Mouse (Mus musculus): ENCODE measurements at regions not wholly inside any gene's neighbourhood (a gene's known extent, or its start where the extent isn't known, plus 50 kb on each side); places are given as distances from the start of the nearest gene placed in this dataset.

- TF ChIP-seq POLR2A (IDR thresholded peaks at IDR 0.05; ENCODE audit: low read depth, low read length) (no peak), CTCF (conservative IDR thresholded peaks at IDR 0.05; ENCODE audit: insufficient read depth, insufficient read length, low read depth, low read length) (no peak)
Observed at GRCm38 (mm10) chr12:58560840-58561239, 291.8 kb upstream of the Clec14a start.
